Mouse (Mus musculus): ENCODE measurements around the gene Tfb2m. TPM values are rescaled to one million over a fixed set of nuclear protein-coding genes. Genes with fewer than 3 reads are reported as not detected.

The Tfb2m gene
- polyA plus RNA-seq, 2 experiments from 2014 or later: 20.1 to 27.1 TPM

DNA sequence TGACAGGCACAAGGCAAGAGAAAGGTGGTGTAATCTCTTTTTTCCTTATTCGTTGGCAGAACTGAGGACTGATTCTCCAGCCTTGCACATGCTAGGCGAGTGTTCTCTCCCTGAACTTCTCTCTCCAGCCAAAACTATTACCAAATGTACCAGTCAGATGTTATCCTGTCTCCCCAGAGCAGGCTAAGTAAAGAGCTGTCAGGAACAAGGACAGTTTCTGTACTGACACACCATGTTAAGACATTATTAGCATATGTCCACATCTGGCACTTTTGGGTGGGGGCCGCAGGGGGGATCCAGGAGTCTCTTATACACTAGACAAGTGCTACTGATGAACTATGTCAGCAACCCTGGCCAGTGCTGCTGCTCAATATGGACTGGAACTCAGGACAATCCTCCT lies 10.9 kb upstream of the Tfb2m start:
- ATAC-seq: no peak

DNA sequence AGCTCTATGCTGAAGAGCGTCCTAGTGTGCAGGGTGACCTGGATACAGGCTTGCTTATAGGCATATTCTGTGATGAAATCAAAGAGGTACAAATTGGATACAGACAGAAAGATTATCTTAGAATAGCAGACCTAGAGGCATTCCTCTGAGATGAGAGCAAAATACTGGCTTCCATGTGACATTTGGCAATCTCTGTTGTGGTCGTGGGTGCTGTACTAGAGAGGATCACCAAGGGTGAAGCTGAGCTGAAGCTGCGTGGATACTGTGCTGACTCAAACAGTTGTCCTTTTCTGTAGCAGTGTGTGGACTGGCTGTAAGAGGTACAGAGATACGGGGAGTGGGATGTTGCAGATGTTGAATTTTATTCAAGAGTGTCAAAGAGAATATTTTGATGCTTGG lies 7.9 kb upstream of the Tfb2m start:
- no peak for ATAC-seq

DNA sequence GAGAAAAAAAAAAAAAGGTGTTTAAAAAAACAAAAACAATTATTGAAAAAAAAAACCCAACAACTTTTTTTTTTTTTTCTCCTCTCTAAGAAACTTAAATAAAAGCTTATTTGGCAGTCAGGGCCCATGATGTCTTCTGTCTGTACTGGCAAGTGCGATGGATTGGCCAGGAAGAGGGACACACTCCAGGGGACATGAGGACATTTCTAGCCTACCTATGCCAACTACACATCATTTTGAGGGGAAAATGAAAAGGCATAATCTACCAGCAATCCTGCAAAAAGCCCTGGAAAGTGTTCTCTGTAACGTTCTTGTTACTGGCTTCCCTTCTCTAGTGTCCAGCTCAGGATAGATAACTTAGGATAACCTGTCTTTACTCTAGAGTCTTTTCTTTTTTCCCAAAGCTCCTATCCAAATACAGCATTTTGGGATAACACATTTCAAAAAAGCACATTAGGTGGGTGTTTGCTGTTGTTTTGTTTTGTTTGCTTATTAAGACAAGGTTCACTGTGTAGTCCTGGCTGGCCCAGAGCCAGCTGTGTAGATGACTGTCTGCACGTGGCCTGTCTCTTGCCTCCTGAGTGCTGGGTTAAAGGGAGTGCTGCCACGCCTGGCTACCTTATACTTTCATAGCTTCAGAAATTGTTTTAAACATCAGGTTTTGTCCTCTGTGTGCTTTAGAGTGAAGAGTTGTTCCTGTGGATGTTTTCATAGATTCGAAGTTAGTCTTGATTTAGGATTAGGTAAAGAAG lies 7.3 kb upstream of the Tfb2m start:
- no peak for ATAC-seq

DNA sequence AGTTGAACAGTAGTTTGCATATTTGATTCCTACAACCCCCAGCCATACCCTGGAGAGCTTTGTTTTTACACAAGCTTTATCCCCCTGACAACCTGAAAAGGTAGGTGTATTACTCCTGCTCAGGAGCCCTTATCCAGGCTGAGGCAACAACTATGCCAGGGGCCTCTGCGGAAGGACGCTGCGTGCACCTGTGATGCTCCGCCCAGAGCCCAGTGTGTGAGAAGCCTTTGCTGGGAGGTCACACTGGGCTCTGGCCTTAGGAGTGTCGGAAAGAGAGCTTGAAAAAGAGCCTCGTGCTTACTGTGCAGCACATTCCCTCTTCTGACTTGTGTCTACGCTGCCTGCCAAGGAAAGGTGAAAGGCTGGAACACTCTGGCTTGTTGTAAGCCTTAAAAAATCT lies 6.7 kb upstream of the Tfb2m start:
- no peak for ATAC-seq

DNA sequence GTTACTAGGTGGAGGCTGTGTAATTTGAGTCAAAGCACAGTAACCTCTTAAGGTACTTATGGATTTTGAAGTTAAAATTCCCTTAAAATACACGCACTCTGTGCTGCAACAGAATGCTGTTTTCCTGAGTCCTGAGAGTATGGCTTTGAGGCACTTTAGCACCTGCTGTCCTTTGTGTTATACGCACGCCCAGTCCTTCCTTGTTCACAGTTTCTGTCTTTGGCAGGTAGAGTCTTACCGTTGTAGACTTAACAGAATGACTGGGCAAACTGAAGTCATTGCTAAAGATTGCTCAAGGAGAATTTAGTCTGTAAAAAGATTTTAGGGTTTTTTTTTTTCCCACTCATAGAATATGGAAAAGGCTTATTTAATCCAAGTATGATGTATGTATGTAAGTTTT lies 5.9 kb upstream of the Tfb2m start:
- ATAC-seq: no peak

DNA sequence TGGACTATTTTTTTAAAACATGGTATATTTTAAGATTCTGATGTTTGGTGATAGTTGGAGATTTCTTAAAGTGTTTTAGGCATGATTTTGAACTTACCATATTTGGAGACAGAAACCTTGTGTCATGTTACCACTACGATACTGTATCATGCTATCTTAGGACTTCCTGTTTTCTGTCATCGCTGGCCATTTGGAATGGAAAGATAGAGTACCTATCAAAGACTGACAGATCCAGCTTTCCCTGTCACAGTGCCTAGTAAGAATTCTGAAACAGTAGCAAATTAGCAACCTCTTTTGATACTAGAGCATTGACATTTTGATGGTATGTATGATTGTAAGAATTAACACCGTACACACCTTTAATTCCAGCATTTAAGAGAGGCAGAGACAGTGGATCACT lies 5.3 kb upstream of the Tfb2m start:
- ATAC-seq: no peak

DNA sequence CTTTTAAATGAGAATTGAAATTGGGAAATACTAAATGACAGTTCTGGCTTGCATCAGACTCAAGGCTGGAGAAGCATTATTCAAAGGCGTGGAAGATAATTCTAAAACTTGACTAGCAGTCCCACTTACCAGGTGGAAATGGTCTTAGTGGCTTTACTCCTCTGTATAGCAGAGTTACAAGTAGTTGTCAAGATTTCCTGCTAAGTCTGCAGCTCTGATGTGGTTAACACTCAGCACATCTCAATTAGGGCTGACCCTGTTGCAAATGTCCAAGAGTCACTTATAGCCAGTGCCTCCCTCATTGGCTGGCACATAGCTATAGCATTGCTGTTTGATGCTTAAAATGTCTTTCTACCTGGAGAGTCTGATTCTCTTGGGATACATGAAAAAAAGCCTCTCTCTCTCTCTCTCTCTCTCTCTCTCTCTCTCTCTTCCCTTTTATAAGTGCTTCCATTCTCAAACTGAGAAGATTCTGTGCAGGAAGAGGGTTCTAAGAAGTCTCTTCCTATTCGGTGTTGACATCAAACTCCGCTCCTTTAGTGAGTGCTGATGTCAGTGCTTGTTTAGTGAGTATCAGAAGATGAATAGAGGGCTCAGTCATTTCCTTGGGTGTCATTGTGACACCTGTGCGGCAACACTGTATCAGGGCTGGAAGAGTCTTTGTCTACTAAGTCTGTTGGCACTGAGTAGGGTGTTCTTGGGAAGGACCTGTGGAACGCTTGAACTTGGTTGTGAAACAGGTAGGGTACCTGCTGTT lies 3.1 kb upstream of the Tfb2m start:
- peak; percentile 21 for ATAC-seq

DNA sequence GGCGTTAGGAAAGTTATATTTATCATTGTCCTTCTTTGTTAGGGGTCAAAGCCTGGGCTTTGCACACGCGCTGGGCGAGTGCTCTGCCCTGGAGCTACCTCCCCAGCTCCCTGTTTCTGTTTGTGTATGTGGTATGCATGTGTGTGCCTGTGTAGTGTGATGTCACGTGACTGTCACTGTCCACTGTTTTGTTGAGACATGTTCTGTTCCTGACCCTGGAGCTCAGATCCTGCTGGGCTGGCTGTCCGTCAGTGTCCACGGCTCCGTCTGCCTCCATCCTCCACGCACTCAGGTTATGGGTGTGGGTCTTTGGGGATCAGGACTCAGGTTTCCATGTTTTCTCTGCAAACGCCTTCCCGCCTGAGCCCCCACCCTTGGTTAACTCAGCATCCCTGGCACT lies 2.2 kb upstream of the Tfb2m start:
- ATAC-seq: no peak

DNA sequence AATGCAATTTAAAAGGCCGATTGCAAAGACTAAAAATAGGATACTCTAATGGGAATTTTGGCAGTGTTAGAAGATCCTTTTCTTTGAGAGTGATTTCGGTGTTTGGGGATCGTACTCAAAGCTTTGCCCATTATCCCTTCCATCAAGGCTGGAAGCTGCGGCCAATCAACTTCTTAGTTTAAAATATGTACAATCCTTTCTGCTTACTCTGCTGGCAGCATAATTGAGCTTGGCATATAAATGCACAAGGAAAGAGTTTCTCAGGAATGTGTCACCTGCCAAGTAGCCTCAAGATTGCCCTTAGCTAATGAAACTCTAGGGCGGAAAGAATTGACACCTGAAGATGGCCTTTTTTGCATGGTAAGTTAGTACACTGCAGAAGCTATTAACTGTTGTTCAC lies 1.1 kb upstream of the Tfb2m start:
- ATAC-seq: no peak

DNA sequence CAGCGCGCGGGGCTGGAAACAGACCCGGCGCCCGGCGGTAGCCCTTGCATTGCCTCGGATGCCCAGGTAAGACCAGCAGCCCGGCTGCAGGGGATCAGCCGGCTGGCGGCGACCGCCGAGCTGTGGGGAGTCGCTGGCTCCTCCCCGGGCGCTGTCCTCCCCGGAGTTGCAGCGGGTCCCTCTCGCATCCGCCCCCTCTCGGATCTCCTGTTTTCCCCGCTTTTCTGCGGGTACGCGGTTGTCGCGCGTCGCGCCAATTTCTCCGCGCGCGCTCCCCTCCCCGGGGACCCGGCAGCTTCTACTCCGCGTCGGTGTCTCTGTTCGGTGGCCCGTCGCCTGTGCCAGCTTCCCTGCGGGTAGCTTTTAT lies 467 bp upstream of the Tfb2m start:
- peak; percentile 52 for ATAC-seq

DNA sequence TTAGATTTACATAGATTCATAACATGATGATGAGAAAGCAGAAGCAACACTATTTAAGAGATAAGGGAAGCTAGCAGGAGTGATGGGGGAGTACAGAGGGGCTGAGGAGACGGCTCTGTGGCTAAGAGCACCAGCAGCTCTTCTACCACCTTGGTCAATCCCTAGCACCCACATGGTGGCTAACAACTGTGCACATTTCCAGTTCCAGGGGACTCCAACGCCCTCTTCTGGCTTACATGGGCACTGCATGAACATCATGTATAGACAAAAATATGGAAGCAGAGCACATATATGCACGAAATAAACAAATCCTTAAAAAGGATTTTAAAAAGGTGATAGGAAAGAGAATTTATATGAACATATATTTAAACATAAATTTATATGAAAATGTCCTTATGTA lies 4.6 kb downstream of the Tfb2m start:
- no peak for ATAC-seq

DNA sequence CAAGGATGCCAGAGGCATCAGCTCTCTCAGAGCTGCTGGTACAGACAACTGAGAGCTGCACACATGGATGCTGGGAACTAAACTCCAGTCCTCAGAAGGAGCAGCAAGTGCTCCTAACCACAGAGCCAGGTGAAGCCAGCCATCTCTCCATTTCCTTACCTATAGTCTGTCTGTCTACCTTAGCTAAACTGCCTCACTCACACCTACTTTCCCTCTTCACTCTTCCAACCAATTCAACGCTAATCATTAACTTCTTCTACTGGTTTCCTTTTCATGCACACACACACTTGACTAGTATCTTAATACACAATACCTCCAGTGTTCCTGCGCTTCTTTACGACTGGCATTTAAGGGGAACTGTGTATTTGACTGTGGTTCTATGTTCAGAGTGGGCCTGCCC lies 6.2 kb downstream of the Tfb2m start:
- no peak for ATAC-seq

DNA sequence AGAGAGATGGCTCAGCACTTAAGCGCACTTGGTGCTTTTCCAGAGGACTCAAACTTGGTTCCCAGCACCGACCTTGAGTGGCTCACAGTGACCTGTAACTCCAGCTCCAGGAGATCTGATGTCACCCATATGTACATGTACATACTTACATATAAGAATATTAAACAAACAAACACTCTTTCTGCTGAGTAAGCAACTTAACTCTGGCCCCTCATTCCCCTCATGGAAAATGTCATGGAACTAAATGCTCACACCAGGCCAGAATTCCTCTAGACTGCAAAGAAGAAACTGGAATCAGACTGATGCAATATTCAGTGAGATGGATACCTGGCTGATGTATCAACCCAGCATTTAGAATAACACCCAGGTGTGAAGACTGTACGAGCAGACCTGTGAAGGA lies 7.0 kb downstream of the Tfb2m start:
- ATAC-seq: no peak

DNA sequence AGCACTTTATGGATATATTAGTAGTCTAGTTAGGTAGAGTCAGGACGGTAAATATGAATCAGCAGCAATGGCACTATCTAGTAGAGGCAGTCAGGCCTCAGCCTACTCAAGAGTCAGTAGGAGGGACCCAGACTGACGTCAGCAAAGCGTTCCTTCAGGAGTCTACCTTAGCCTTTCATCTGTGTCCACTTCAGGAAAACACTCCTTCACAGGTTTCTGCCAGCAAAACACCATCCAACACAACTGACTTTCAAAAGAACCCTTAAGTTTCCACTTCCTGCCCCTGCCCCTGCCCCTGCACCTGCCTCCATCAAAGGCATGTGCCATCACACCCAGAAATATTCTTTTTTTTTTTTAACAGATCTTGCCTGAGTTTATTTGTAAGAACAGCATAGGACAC lies 26.2 kb downstream of the Tfb2m start:
- ATAC-seq: no peak

DNA sequence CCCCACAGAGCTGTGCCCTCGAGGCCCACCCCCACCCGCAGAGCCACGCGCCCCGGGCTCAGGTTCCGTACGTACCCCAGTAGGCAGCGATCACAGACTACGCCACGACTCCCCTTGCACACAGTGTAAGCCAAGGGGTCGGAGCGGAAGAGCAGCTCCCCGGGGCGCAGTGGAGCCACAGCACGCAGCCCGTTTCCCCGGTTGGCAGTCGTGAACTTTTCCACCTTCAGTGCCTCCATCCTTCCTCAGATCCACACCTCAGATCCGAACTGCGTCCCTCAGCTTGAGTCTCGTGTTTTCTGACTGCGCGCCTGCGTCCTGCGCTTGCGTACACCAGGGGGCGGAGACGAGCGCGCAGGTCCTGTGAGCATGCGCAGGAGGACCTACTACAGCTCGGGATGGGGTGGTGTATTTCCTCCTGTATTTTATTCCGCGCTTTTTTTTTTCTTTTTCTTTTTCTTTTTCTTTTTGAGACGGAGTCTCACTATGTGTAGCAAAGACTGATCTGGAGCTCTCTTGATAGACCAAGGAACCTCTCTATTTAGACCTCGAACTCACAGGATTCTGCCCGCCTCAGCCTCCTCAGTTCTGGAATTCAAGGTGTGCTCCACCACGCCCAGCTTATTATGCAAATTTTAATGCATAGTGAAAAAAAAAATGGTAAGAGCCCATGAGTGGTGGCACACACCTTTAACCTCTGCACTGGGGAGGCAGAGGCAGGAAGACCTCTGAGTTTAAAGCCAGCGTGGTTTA lies 28.2 kb downstream of the Tfb2m start, which contains the start of gene Smyd3:
TSS of gene Smyd3 (minus strand) at position 329 of the 753 bp plus-strand sequence.
- peak; percentile 85 for ATAC-seq

DNA sequence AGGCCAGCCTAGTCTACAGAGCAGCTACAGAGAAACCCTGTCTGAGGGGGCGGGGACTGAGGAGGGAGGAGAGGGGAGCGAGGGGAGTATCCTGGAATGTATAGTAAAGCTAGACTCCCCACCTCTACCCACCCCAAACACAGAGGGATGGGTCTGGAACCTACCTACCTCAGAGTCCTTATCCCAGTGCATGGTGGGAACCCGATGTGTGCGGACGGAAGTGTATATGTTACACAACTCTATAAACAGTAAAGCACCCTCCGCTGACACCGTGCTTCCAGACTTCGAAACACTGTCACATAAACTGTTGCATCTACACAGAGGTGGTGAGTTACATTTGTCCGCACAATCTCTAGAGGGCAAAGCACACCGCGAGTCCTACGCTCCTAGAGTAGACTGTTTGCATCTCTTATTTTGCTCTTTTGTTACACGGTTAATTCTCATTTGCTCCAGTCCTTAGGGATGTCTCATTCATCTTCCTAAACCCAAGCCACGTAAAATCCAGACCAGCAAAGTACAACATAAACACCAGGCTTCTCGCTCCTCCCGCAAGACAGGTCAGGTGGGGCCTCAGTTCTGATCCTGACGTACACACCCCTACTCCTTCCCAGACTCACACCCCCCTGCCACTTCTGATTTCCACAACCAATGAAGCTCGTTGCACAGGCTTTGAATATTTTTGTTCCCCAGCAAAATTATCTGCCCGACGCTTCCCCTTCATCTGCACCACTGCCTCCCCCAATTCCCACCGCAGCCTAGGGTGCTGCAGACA lies 28.9 kb downstream of the Tfb2m start:
- ATAC-seq: peak; percentile 50

DNA sequence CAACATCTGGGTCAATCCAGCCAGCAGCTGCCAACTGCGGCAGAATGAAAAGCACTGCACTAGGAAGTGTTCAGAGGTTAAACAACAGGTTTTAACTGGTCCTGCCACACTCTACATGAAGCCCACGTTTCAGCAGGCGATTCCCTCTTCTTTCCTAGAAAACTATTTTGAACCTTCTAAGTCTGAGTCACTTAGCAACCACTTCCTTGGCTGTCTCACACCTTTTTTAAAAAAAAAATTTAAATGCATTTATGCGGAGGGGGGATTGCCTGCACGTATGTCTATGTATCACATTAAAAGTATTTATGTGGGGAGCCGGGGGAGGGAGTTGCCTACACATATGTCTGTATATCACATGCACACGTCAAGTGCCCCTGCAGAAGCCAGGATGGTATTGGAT lies 34.2 kb downstream of the Tfb2m start:
- ATAC-seq: no peak

DNA sequence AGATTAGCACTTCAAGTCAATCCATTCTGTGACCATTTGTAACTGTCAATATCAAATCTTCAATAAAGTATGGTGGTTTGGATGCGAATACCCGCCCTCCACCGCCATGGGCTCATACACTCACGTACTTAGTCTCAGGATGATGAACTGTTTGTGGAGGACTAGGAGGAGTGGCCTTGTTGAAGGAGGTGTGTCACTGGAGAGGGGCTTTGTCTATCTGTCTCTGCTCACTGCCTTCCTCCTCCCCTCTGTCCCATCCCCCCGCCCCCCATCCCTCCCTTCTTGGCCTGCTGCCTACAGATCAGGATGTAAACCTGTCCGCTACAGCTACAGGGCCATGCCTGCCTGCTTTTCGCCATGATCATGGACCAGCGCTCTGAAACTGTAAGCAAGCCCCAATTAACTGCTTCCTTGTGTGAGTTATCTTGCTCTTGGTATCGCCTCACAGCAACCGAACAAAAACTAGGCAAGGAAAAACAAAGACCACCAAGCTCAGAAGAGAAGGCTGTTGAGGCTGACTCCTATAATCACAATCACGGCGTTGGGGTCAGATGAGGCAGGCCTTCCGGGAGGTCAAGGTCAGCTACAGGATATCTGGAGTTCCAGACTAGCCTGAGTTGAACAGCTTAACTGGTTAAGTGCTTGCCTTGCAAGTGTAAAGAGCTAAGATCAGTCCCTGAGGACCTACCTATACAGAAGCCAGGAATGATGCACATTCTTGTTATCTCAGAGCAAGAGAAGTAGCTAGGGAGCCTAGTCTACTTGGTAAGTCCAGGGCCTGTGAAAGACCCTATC lies 35.3 kb downstream of the Tfb2m start:
- ATAC-seq: no peak

DNA sequence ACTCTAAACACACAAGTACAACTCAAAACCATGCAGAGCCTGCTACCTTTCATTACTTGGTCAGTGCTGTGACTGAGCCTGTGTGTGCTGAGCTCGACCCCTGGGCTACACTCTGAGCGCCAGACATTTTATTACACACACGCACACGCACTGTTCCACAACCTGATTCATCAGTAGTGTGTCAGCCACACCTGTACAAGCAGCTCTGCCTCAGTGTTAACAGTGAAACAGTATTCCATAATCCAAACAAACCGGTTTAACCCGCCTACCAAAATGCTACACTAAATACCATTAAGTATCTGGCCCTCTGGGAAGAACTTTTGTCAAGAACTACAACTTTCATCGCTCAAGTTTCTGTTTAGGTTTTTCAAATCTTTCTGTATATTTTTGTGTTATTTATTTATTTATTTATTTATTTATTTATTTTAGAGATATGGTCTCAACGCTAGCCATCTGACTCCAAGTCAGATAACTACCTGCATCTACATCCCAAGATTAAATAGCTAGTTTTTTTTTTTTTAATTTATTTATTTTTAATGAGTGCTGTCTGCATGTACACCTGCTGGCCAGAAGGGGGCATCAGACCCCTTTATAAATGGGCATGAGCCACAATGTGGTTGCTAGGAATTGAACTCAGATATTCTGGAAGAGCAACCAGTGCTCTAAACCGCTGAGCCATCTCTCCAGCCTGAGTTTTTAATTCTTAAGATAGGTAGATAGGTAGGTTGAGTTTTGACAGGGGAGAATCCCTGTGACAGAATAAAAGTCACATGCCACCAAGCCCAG lies 39.3 kb downstream of the Tfb2m start:
- peak; percentile 82 for ATAC-seq

DNA sequence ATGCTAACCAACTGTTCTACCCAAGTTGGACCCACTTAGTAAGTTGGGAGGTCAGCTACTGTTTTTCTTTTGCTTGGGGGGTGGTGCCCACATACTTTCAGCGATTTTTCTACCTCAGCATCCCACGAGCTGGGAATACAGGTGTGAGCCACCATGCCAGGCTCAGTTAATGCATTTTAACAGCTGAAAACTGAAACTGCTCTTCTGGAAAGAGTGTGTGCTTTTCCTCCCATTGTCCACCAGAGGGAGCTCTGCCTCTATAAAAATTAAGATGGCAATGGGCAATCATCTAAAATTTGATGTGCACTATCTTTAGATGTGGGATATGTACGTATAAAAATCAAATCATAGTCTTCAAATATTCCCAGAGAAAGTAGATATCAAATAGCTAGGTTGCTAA lies 43.5 kb downstream of the Tfb2m start:
- no peak for ATAC-seq

DNA sequence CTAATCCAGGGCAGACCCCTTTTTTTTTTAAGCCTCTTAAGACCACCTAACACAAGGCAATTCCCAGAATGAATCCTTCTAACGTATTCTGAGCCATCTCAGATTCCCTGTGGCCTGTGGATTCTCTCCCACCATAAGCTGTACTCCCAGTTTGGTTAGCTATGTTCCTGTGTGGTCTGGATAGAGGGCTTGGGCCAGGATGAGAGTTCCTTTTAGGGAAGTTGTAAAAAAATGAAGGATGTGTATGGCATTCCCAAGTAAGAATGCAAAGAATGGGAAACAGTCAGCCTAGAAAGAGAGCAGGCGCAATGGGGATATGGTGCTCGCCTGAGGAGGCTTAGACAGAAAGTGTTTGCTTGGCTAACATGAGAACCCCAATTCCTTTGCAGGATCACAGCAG lies 46.8 kb downstream of the Tfb2m start:
- no peak for ATAC-seq
